ENCODE assay signal across 10 mouse cellular contexts in genomic region chr6:78515777-78516446, GRCm38 (mm10). TPM values are rescaled to one million over a fixed set of nuclear protein-coding genes. Genes with fewer than 3 reads are reported as not detected.
DNase-seq lines count a peak whose midpoint lies in the region; ATAC-seq and TF ChIP-seq lines count a peak whose summit lies in the region.
"Had no signal": no experiment of that assay in that cellular context is flagged by ENCODE, and none has a peak within 500 bp of the region (broad histone marks: within the 10 kb centered on the region; RNA-seq: fewer than 3 reads in every experiment).

No protein-coding gene starts in this region.

- peak; percentile 18 for DNase-seq in kidney, postnatal 0 days (ENCODE audit: low spot score)
- no peak for DNase-seq in kidney, adult 2 months
- peak; percentile 29 to 42 for DNase-seq in right cerebral cortex, postnatal 10 days (ENCODE audit: low spot score in 2 of 2)
- DNase-seq in right cerebral cortex, postnatal 25 days, result no peak
- peak; percentile 30 for DNase-seq in cerebellum, adult 9-10 months
- DNase-seq in telencephalon, adult 2 months (ENCODE audit: low read depth, low spot score), result peak; percentile 24
- no peak for DNase-seq in heart, adult 11 months
- DNase-seq: kidney, postnatal 4 days had no signal

- ATAC-seq in kidney, postnatal 0 days (replicated peaks; ENCODE audit: low FRiP score, low read depth), result no peak

- H3K36me3 ChIP-seq in kidney, postnatal 0 days (ENCODE audit: insufficient read depth, low read length), result no peaks in the 10 kb centered on the region
- H3K36me3 ChIP-seq in kidney, adult 2 months (ENCODE audit: control insufficient read depth, insufficient read depth, low read length), result no peaks in the 10 kb centered on the region
- H3K36me3 ChIP-seq: neural tube, embryonic 13.5 days had no signal

- H3K4me2 ChIP-seq in kidney, postnatal 0 days (ENCODE audit: low read length), result no peak overlapping the region
- H3K4me2 ChIP-seq: neural tube, embryonic 13.5 days had no signal

- no peak for TF ChIP-seq POLR2A in kidney, adult 2 months (IDR thresholded peaks at IDR 0.05; ENCODE audit: low read depth, low read length)

- H3K27me3 ChIP-seq in kidney, postnatal 0 days (ENCODE audit: insufficient read depth, low read length), result no peaks in the 10 kb centered on the region
- no peaks in the 10 kb centered on the region for H3K27me3 ChIP-seq in kidney, adult 2 months (replicated peaks; ENCODE audit: control insufficient read depth, insufficient read depth, low read length)
- H3K27me3 ChIP-seq: neural tube, embryonic 13.5 days had no signal

- peak; percentile 64 for TF ChIP-seq CTCF in kidney, postnatal 0 days (IDR thresholded peaks at IDR 0.05; ENCODE audit: low read depth)
- TF ChIP-seq CTCF in kidney, adult 2 months (conservative IDR thresholded peaks at IDR 0.05; ENCODE audit: insufficient read depth, insufficient read length, low read depth, low read length), result no peak

- no peak overlapping the region for H3K9ac ChIP-seq in kidney, postnatal 0 days (ENCODE audit: low read depth, low read length)
- H3K9ac ChIP-seq: liver, embryonic 14.5 days; neural tube, embryonic 13.5 days had no signal

- H3K9me3 ChIP-seq in kidney, postnatal 0 days (replicated peaks; ENCODE audit: low read length), result no peaks in the 10 kb centered on the region
- H3K9me3 ChIP-seq: neural tube, embryonic 13.5 days had no signal

- no peak overlapping the region for H3K4me3 ChIP-seq in kidney, postnatal 0 days (replicated peaks; ENCODE audit: low read depth, low read length)
- H3K4me3 ChIP-seq in kidney, adult 2 months (ENCODE audit: insufficient read depth, low read depth, low read length), result no peak overlapping the region
- H3K4me3 ChIP-seq: neural tube, embryonic 13.5 days had no signal

- no peak overlapping the region for H3K27ac ChIP-seq in kidney, postnatal 0 days
- H3K27ac ChIP-seq in kidney, adult 2 months (ENCODE audit: insufficient read depth, low read depth, low read length), result no peak overlapping the region
- H3K27ac ChIP-seq: liver, embryonic 14.5 days; neural tube, embryonic 13.5 days had no signal

- no peaks in the 10 kb centered on the region for H3K4me1 ChIP-seq in kidney, postnatal 0 days (replicated peaks; ENCODE audit: insufficient read depth, low read length)
- H3K4me1 ChIP-seq in kidney, adult 2 months (ENCODE audit: control insufficient read depth, insufficient read depth, low read length), result no peaks in the 10 kb centered on the region
- H3K4me1 ChIP-seq: neural tube, embryonic 13.5 days had no signal

- 74% methylated on average over 3 of the region's 3 CpGs for WGBS in kidney, postnatal 0 days
- WGBS in kidney, adult 2 months, result 59% methylated on average over 3 of the region's 3 CpGs

RNA-seq across cellular contexts. Expression of gene Reg3g, which starts 47.2 kb away (rescaled TPM):
- 0.16 TPM in 1 of 2 replicates, not detected in the other for polyA plus RNA-seq in kidney, postnatal 0 days (2015; fragmentation: Nextera tagmentation; extraction: Ambion mirVana)
- polyA plus RNA-seq in kidney, adult 2 months (2012; rRNA removed), result 0.12 TPM in 1 of 2 replicates, not detected in the other
- polyA plus RNA-seq: liver, embryonic 14.5 days; neural tube, embryonic 13.5 days had no signal

Comparison
In these comparisons a context has a peak if more than half of its experiments do, and no peak if none do; other contexts are left out.
1. DNase-seq: peak in kidney, postnatal 0 days (single experiment), right cerebral cortex, postnatal 10 days (2 of 2), cerebellum, adult 9-10 months (single experiment) and telencephalon, adult 2 months (single experiment); none in kidney, adult 2 months (single experiment), right cerebral cortex, postnatal 25 days (single experiment) and heart, adult 11 months (single experiment).